Mouse (Mus musculus) erythroblast, embryonic 14.5 days (primary cell): ENCODE results near the gene Fuca2.

ENCODE experiments used
- GATA1 ChIP-seq: IDR thresholded peaks from 2 replicates; pipeline ENCODE4 v1.6.1; 2012; ENCODE audit warnings: low read length, inconsistent platforms, mixed read lengths
- TAL1 ChIP-seq: IDR thresholded peaks from 3 replicates; pipeline ENCODE4 v1.6.1; 2012; ENCODE audit warnings: low read length, inconsistent platforms, mixed read lengths

- no peak for TF ChIP-seq GATA1
- no peak for TF ChIP-seq TAL1
Observed at GRCm38 (mm10) chr10:13560014-13560674, 60.8 kb downstream of the Fuca2 start.
